Mouse (Mus musculus): ENCODE results near the gene Dpep1.

GRCm38 (mm10) chr8:123234918-123235519 lies 49.0 kb downstream of the Dpep1 start:
- TF ChIP-seq POLR2A (IDR thresholded peaks at IDR 0.05; ENCODE audit: low read depth, low read length) (no peak), CTCF (IDR thresholded peaks at IDR 0.05; ENCODE audit: extremely low read depth, insufficient read length, insufficient replicate concordance, low read depth, low read length) (no peak)
